Mouse (Mus musculus): Measurements from ENCODE around the gene Cbx3. TPM values are rescaled to one million over a fixed set of nuclear protein-coding genes. Genes with fewer than 3 reads are reported as not detected.
A peak's percentile ranks its signal among the peaks of the same experiment; 100 is the strongest.

Cbx3 gene
- polyA plus RNA-seq, 1 experiment from 2014 or later, result 619 TPM

GRCm38 (mm10) chr6:51508750-51509648 is 38.8 kb downstream of the Cbx3 start:
- H3K9ac ChIP-seq (ENCODE audit: low read length), result peak overlapping the region; percentile 41
- no peaks in the 10 kb centered on the region for H3K36me3 ChIP-seq (ENCODE audit: control insufficient read depth, insufficient read depth, low read length)
- H3K4me2 ChIP-seq (ENCODE audit: low read depth), result peak overlapping the region; percentile 39
- H3K9me3 ChIP-seq (ENCODE audit: control insufficient read depth, low read length), result no peaks in the 10 kb centered on the region
- no peaks in the 10 kb centered on the region for H3K4me1 ChIP-seq (ENCODE audit: control insufficient read depth, insufficient read depth, low read length)
- no peak for ATAC-seq (ENCODE audit: insufficient read depth, low FRiP score, low TSS enrichment)
- DNase-seq (ENCODE audit: low spot score), result peak; percentile 85
- no peak overlapping the region for H3K27ac ChIP-seq (ENCODE audit: low read depth, low read length)
- H3K27me3 ChIP-seq (ENCODE audit: control insufficient read depth, insufficient read depth, low read length), result no peaks in the 10 kb centered on the region
- peak overlapping the region; percentile 14; the same call in 1 of the 2 replicates for H3K4me3 ChIP-seq (ENCODE audit: low read depth, low read length)
- 29% methylated on average over 18 of the region's 18 CpGs for WGBS

- no peak overlapping the region for H3K9ac ChIP-seq (ENCODE audit: low read length)
- H3K36me3 ChIP-seq (ENCODE audit: control insufficient read depth, insufficient read depth, low read length), result no peaks in the 10 kb centered on the region
- ATAC-seq (ENCODE audit: insufficient read depth, low FRiP score, low TSS enrichment) (no peak), DNase-seq (ENCODE audit: low spot score) (peak; percentile 28)
- no peaks in the 10 kb centered on the region for H3K9me3 ChIP-seq (ENCODE audit: control insufficient read depth, low read length)
- WGBS, result 33% methylated on average over 5 of the region's 5 CpGs
- H3K4me2 ChIP-seq (ENCODE audit: low read depth), result no peak overlapping the region
- H3K4me1 ChIP-seq (ENCODE audit: control insufficient read depth, insufficient read depth, low read length), result no peaks in the 10 kb centered on the region
- no peaks in the 10 kb centered on the region for H3K27me3 ChIP-seq (ENCODE audit: control insufficient read depth, insufficient read depth, low read length)
- H3K27ac ChIP-seq (ENCODE audit: low read depth, low read length), result no peak overlapping the region
- no peak overlapping the region for H3K4me3 ChIP-seq (ENCODE audit: low read depth, low read length)
These were observed 39.9 kb downstream of the Cbx3 start for GRCm38 (mm10) chr6:51510094-51510493.

- DNase-seq (ENCODE audit: low spot score), result no peak
- H3K4me2 ChIP-seq (ENCODE audit: low read depth), result no peak overlapping the region
- no peaks in the 10 kb centered on the region for H3K9me3 ChIP-seq (ENCODE audit: control insufficient read depth, low read length)
- no peaks in the 10 kb centered on the region for H3K4me1 ChIP-seq (ENCODE audit: control insufficient read depth, insufficient read depth, low read length)
- H3K27ac ChIP-seq (ENCODE audit: low read depth, low read length), result no peak overlapping the region
- H3K36me3 ChIP-seq (ENCODE audit: control insufficient read depth, insufficient read depth, low read length), result no peaks in the 10 kb centered on the region
- WGBS, result 50% methylated on average over 1 of the region's 1 CpGs
- ATAC-seq (ENCODE audit: insufficient read depth, low FRiP score, low TSS enrichment), result no peak
- H3K9ac ChIP-seq (ENCODE audit: low read length), result no peak overlapping the region
- H3K27me3 ChIP-seq (ENCODE audit: control insufficient read depth, insufficient read depth, low read length), result no peaks in the 10 kb centered on the region
- H3K4me3 ChIP-seq (ENCODE audit: low read depth, low read length), result no peak overlapping the region
These were observed 40.8 kb downstream of the Cbx3 start for GRCm38 (mm10) chr6:51510946-51511345.

- no peak for ATAC-seq (ENCODE audit: insufficient read depth, low FRiP score, low TSS enrichment)
- Histone ChIP-seq H3K27ac (ENCODE audit: low read depth, low read length) (no peak overlapping the region), H3K9me3 (ENCODE audit: control insufficient read depth, low read length) (no peaks in the 10 kb centered on the region), H3K9ac (ENCODE audit: low read length) (no peak overlapping the region), H3K4me1 (ENCODE audit: control insufficient read depth, insufficient read depth, low read length) (no peaks in the 10 kb centered on the region), H3K4me2 (ENCODE audit: low read depth) (no peak overlapping the region), H3K27me3 (ENCODE audit: control insufficient read depth, insufficient read depth, low read length) (no peaks in the 10 kb centered on the region), H3K36me3 (ENCODE audit: control insufficient read depth, insufficient read depth, low read length) (no peaks in the 10 kb centered on the region), H3K4me3 (ENCODE audit: low read depth, low read length) (no peak overlapping the region)
- DNase-seq (ENCODE audit: low spot score), result no peak
- WGBS, result 80% methylated on average over 3 of the region's 3 CpGs
These were observed 43.6 kb downstream of the Cbx3 start for GRCm38 (mm10) chr6:51513745-51514144.

- H3K4me1 ChIP-seq (ENCODE audit: control insufficient read depth, insufficient read depth, low read length), result no peaks in the 10 kb centered on the region
- 92% methylated on average over 7 of the region's 7 CpGs for WGBS
- no peak overlapping the region for H3K27ac ChIP-seq (ENCODE audit: low read depth, low read length)
- DNase-seq (ENCODE audit: low spot score) (no peak), ATAC-seq (ENCODE audit: insufficient read depth, low FRiP score, low TSS enrichment) (no peak)
- no peak overlapping the region for H3K4me3 ChIP-seq (ENCODE audit: low read depth, low read length)
- no peak overlapping the region for H3K9ac ChIP-seq (ENCODE audit: low read length)
- no peak overlapping the region for H3K4me2 ChIP-seq (ENCODE audit: low read depth)
- no peaks in the 10 kb centered on the region for H3K36me3 ChIP-seq (ENCODE audit: control insufficient read depth, insufficient read depth, low read length)
- no peaks in the 10 kb centered on the region for H3K27me3 ChIP-seq (ENCODE audit: control insufficient read depth, insufficient read depth, low read length)
- no peaks in the 10 kb centered on the region for H3K9me3 ChIP-seq (ENCODE audit: control insufficient read depth, low read length)
These were observed 44.7 kb downstream of the Cbx3 start for GRCm38 (mm10) chr6:51514860-51515259.

GRCm38 (mm10) chr6:51523310-51523709 is 53.1 kb downstream of the Cbx3 start:
- ATAC-seq (ENCODE audit: insufficient read depth, low FRiP score, low TSS enrichment) (no peak), DNase-seq (ENCODE audit: low spot score) (no peak)
- peaks cover 7% of the 10 kb centered on the region; the same call in 1 of the 2 replicates for H3K4me1 ChIP-seq (ENCODE audit: control insufficient read depth, insufficient read depth, low read length)
- no peaks in the 10 kb centered on the region for H3K27me3 ChIP-seq (ENCODE audit: control insufficient read depth, insufficient read depth, low read length)
- H3K9me3 ChIP-seq (ENCODE audit: control insufficient read depth, low read length), result no peaks in the 10 kb centered on the region
- H3K27ac ChIP-seq (ENCODE audit: low read depth, low read length), result no peak overlapping the region
- H3K4me3 ChIP-seq (ENCODE audit: low read depth, low read length), result peak overlapping the region; percentile 61
- WGBS, result 23% methylated on average over 5 of the region's 5 CpGs
- H3K9ac ChIP-seq (ENCODE audit: low read length), result no peak overlapping the region
- no peaks in the 10 kb centered on the region for H3K36me3 ChIP-seq (ENCODE audit: control insufficient read depth, insufficient read depth, low read length)
- H3K4me2 ChIP-seq (ENCODE audit: low read depth), result peak overlapping the region; percentile 61

GRCm38 (mm10) chr6:51523807-51524320 is 53.7 kb downstream of the Cbx3 start, which contains the start of gene Snx10:
Snx10 (plus strand) TSS chr6:51523901.
- DNase-seq (ENCODE audit: low spot score), result peak; percentile 67
- Histone ChIP-seq H3K4me2 (ENCODE audit: low read depth) (peak within 1 kb of the TSS; percentile 61), H3K36me3 (ENCODE audit: control insufficient read depth, insufficient read depth, low read length) (no peaks in the 10 kb centered on the region), H3K9ac (ENCODE audit: low read length) (peak within 1 kb of the TSS; percentile 71), H3K4me3 (ENCODE audit: low read depth, low read length) (peak within 1 kb of the TSS; percentile 61), H3K4me1 (ENCODE audit: control insufficient read depth, insufficient read depth, low read length) (peaks cover 7% of the 10 kb centered on the region; the same call in 1 of the 2 replicates), H3K27ac (ENCODE audit: low read depth, low read length) (no peak within 1 kb of the TSS), H3K9me3 (ENCODE audit: control insufficient read depth, low read length) (no peaks in the 10 kb centered on the region), H3K27me3 (ENCODE audit: control insufficient read depth, insufficient read depth, low read length) (no peaks in the 10 kb centered on the region)
- ATAC-seq (ENCODE audit: insufficient read depth, low FRiP score, low TSS enrichment), result 0 out of 2 replicates have a peak, but pooled peaks have one; percentile 35
- WGBS, result 0% methylated on average over 46 of the region's 47 CpGs

- WGBS, result 2% methylated on average over 21 of the region's 21 CpGs
These were observed 54.3 kb downstream of the Cbx3 start for GRCm38 (mm10) chr6:51524321-51524931.

More at GRCm38 (mm10) chr6:51524321-51524931, 54.3 kb downstream of the Cbx3 start:
- Histone ChIP-seq H3K27ac (ENCODE audit: low read depth, low read length) (no peak overlapping the region), H3K4me1 (ENCODE audit: control insufficient read depth, insufficient read depth, low read length) (peaks cover 8% of the 10 kb centered on the region; the same call in 1 of the 2 replicates), H3K9ac (ENCODE audit: low read length) (peak overlapping the region; percentile 71), H3K27me3 (ENCODE audit: control insufficient read depth, insufficient read depth, low read length) (no peaks in the 10 kb centered on the region), H3K36me3 (ENCODE audit: control insufficient read depth, insufficient read depth, low read length) (no peaks in the 10 kb centered on the region), H3K4me2 (ENCODE audit: low read depth) (peak overlapping the region; percentile 61), H3K9me3 (ENCODE audit: control insufficient read depth, low read length) (no peaks in the 10 kb centered on the region), H3K4me3 (ENCODE audit: low read depth, low read length) (peak overlapping the region; percentile 61)
- DNase-seq (ENCODE audit: low spot score) (peak; percentile 80), ATAC-seq (ENCODE audit: insufficient read depth, low FRiP score, low TSS enrichment) (peak; percentile 78)

Data from neural tube, embryonic 11.5 days (tissue).